Mouse (Mus musculus) left cerebral cortex, adult 18-20 months (tissue): ENCODE measurements around the gene Eif4a3. TPM values are rescaled to one million over a fixed set of nuclear protein-coding genes. Genes with fewer than 3 reads are reported as not detected.
"Not testable (repeated sequence)": the region's sequence is repeated elsewhere in the genome, so short reads cannot be mapped to it uniquely, and the experiment has no call there.

ENCODE experiments used
- DNase-seq, 2 experiments: peaks; one replicate each; pipeline ENCODE4 v3.0.0; 2021 to 2022; ENCODE audit warnings: low spot score in 2 of 2, mixed read lengths in 1 of 2
- total RNA-seq, 2 experiments: library from RNA; stranded (reverse); gene quantifications; 2 replicates each; pipeline ENCODE4 v1.2.3; 2021

Gene Eif4a3
- total RNA-seq, 2 experiments from 2014 or later = 75.9 to 83.0 TPM

DNA sequence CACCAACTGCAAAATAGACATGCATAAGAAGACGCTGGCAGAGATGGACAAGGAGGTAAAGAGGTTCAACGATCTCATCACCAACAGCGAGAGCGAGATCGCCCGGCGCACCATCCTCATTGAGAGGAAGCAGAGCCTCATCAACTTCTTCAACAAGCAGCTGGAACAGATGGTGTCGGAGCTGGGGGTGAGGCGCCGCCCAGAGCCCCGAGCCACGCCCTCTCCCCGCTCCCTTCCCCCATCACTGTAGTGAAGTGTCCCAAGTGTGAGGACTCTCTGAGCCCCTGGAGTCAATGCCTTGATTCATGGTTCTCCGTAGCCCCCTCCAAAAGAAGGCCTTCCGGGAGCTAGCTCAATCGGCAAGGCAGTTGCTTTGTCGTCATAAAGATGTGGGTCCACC is 48.9 kb downstream of the Eif4a3 start:
- DNase-seq = no peak

DNA sequence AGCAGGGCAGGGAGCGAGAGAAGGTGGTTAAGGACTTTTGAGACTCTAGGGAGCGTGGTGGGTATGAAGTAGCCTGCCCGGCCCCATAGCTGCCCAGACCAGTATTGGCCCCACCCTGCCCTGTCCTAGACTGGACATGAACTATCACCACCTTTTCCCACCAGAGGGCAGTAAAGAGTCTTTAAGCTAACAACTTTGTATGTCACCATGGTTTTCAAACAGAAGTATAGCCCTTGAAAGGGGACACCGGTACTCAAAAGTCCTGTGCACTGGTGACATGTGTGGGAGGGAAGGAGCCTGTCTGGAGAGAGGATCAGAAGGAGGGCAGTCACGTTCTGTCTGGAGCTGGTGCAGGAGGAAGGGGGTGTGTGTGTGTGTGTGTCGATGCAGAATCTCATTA is 50.9 kb downstream of the Eif4a3 start:
- DNase-seq = peak in 1 of 2 experiments; percentile 56

DNA sequence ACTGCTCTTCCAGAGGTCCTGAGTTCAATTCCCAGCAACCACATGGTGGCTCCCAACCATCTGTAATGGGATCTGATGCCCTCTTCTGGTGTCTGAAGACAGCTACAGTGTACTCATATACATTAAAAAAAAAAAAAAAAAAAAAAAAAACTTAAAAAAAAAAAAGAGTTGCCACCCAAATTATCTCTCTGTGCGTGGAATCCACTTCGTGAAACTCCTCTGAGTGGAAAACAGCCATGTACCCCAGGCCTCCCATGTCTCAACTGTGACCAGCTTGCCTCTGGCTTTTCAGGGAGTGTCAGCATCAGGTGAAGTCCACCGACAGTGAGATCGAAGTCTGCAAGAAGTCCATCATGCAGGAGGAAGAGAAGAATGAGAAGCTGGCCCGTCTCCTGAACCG is 54.3 kb downstream of the Eif4a3 start:
- not testable (repeated sequence) for DNase-seq

DNA sequence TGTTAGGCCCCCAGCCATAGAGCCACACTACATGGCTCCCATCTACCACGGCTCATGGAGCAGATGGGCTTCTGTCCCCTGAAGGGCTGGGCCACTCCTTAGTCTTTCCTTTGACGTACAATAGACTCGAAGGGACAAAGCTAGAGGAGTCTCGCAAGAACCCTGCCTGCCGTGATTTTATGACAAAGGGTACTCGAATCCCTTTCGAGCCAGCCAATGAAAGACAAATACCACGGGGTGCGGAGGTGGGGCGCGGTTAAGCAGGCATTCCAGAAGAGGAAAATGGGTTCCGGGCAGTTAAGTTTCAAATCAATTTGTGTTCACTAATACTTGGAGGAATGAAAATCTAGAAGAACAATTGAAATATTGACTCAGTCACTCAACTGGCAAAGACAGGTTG is 60.4 kb downstream of the Eif4a3 start:
- no peak for DNase-seq

Other genes with a start within 250 kb of the Eif4a3 start
- gene Cbx4, start 213.9 kb downstream of the Eif4a3 start, total RNA-seq = 10 to 100 TPM; 46.0 to 49.9 TPM
- 10 to 100 TPM; 24.8 to 27.5 TPM for gene Tbc1d16, start 71.6 kb downstream of the Eif4a3 start, total RNA-seq
- under 1 TPM; 0.70 to 0.91 TPM for gene Ccdc40, start 71.5 kb downstream of the Eif4a3 start, total RNA-seq
- gene Gaa, start 32.2 kb downstream of the Eif4a3 start, total RNA-seq = 100 to 1,000 TPM; 242 to 279 TPM
- gene Card14, start 7.7 kb upstream of the Eif4a3 start, total RNA-seq = under 1 TPM; 0.12 to 0.28 TPM
- gene Sgsh, start 55.4 kb upstream of the Eif4a3 start, total RNA-seq = 1 to 10 TPM; 3.9 to 4.1 TPM
- gene Slc26a11, start 55.5 kb upstream of the Eif4a3 start, total RNA-seq = 1 to 10 TPM; 3.4 to 4.0 TPM
- gene Rnf213, start 93.0 kb upstream of the Eif4a3 start, total RNA-seq = 1 to 10 TPM; 3.6 to 4.0 TPM
- 10 to 100 TPM; 32.2 to 35.1 TPM for gene Endov, start 191.3 kb upstream of the Eif4a3 start, total RNA-seq
- gene Nptx1, start 247.7 kb upstream of the Eif4a3 start, total RNA-seq = 100 to 1,000 TPM; 226 to 265 TPM